Mouse (Mus musculus) lung, embryonic 15.5 days (tissue): Measurements from ENCODE around the gene Insr. TPM values are rescaled to one million over a fixed set of nuclear protein-coding genes. Genes with fewer than 3 reads are reported as not detected.

Source experiments
- ATAC-seq: fragments of 200-750 bp; cut with Nextera tagmentation; 2 replicates; pipeline ENCODE4 v1.8.0; 2017; ENCODE audit warnings: moderate number of reproducible peaks, borderline replicate concordance; ENCODE audit not compliant: low FRiP score, low TSS enrichment; ENCODE audit errors: extremely low read depth
- H3K27ac ChIP-seq: fragments of 300-500 bp; sonication (generic); 2 replicates; pipeline ENCODE4 v1.5.1; 2015; ENCODE audit warnings: moderate library complexity, mild to moderate bottlenecking, inconsistent platforms
- H3K27me3 ChIP-seq: fragments of 300-500 bp; sonication (generic); 2 replicates; pipeline ENCODE4 v1.6.1; 2015; ENCODE audit warnings: inconsistent platforms
- H3K36me3 ChIP-seq: fragments of 300-500 bp; sonication (generic); 2 replicates; pipeline ENCODE4 v1.6.1; 2015; ENCODE audit warnings: inconsistent platforms
- H3K4me1 ChIP-seq: fragments of 300-500 bp; sonication (generic); 2 replicates; pipeline ENCODE4 v1.6.1; 2015; ENCODE audit warnings: inconsistent platforms
- H3K4me2 ChIP-seq: fragments of 300-500 bp; sonication (generic); 2 replicates; pipeline ENCODE4 v1.6.1; 2015; ENCODE audit warnings: inconsistent platforms, mild to moderate bottlenecking, moderate library complexity
- H3K4me3 ChIP-seq: fragments of 300-500 bp; sonication (generic); 2 replicates; pipeline ENCODE4 v1.5.1; 2015; ENCODE audit warnings: mild to moderate bottlenecking, inconsistent platforms
- H3K9ac ChIP-seq: fragments of 300-500 bp; sonication (generic); 2 replicates; pipeline ENCODE4 v1.6.1; 2015; ENCODE audit warnings: inconsistent platforms
- H3K9me3 ChIP-seq: fragments of 300-500 bp; sonication (generic); 2 replicates; pipeline ENCODE4 v1.6.1; 2016; ENCODE audit warnings: inconsistent platforms
- WGBS: fragments of 180-500 bp; shearing (Covaris S2); methylation state at CpG from one replicate; pipeline ENCODE4 v1.1.7; 2015; 5-methylcytosine and 5-hydroxymethylcytosine counted together
- polyA plus RNA-seq: library from polyadenylated mRNA; unstranded; fragments of >200 nt; fragmentation: Nextera tagmentation; extraction: Ambion mirVana; gene quantifications from 2 replicates; pipeline ENCODE4 v1.2.1, GENCODE M21; 2015

The Insr gene
- polyA plus RNA-seq, 1 experiment from 2014 or later, result 38.8 TPM

- no peak overlapping the region for H3K27ac ChIP-seq
- no peaks in the 10 kb centered on the region for H3K36me3 ChIP-seq
- 66% methylated on average over 3 of the region's 3 CpGs for WGBS
- no peak overlapping the region for H3K4me3 ChIP-seq
- no peaks in the 10 kb centered on the region for H3K9me3 ChIP-seq
- H3K4me1 ChIP-seq, result peaks cover 3% of the 10 kb centered on the region; the same call in 1 of the 2 replicates
- no peak overlapping the region for H3K9ac ChIP-seq
- no peak overlapping the region for H3K4me2 ChIP-seq
- no peaks in the 10 kb centered on the region for H3K27me3 ChIP-seq
- no peak for ATAC-seq
Measured at GRCm38 (mm10) chr8:3267449-3267761, 12.0 kb downstream of the Insr start.

- no peak overlapping the region for H3K4me2 ChIP-seq
- no peaks in the 10 kb centered on the region for H3K36me3 ChIP-seq
- no peaks in the 10 kb centered on the region for H3K9me3 ChIP-seq
- H3K27ac ChIP-seq, result no peak overlapping the region
- H3K4me1 ChIP-seq, result peaks cover 3% of the 10 kb centered on the region; the same call in 1 of the 2 replicates
- no peak for ATAC-seq
- H3K4me3 ChIP-seq, result no peak overlapping the region
- 56% methylated on average over 6 of the region's 6 CpGs for WGBS
- H3K27me3 ChIP-seq, result no peaks in the 10 kb centered on the region
- no peak overlapping the region for H3K9ac ChIP-seq
Measured at GRCm38 (mm10) chr8:3266686-3267448, 12.6 kb downstream of the Insr start.

- 41% methylated on average over 3 of the region's 3 CpGs for WGBS
- Histone ChIP-seq H3K4me1 (peaks cover 8% of the 10 kb centered on the region; the same call in 1 of the 2 replicates), H3K27me3 (no peaks in the 10 kb centered on the region), H3K4me3 (no peak overlapping the region), H3K9ac (no peak overlapping the region), H3K27ac (no peak overlapping the region), H3K4me2 (no peak overlapping the region), H3K9me3 (no peaks in the 10 kb centered on the region), H3K36me3 (no peaks in the 10 kb centered on the region)
- no peak for ATAC-seq
Measured at GRCm38 (mm10) chr8:3265182-3265581, 14.2 kb downstream of the Insr start.

- no peak for ATAC-seq
- Histone ChIP-seq H3K4me3 (no peak overlapping the region), H3K4me2 (no peak overlapping the region)
Measured at GRCm38 (mm10) chr8:3262779-3263178, 16.6 kb downstream of the Insr start.

GRCm38 (mm10) chr8:3261101-3261500 is 18.3 kb downstream of the Insr start:
- Histone ChIP-seq H3K9me3 (no peaks in the 10 kb centered on the region), H3K27ac (no peak overlapping the region), H3K36me3 (peaks cover 14% of the 10 kb centered on the region), H3K4me2 (no peak overlapping the region), H3K4me1 (peaks cover 8% of the 10 kb centered on the region; the same call in 1 of the 2 replicates), H3K27me3 (no peaks in the 10 kb centered on the region), H3K9ac (no peak overlapping the region), H3K4me3 (no peak overlapping the region)
- ATAC-seq, result no peak
- 85% methylated on average over 5 of the region's 5 CpGs for WGBS

More at GRCm38 (mm10) chr8:3262779-3263178, 16.6 kb downstream of the Insr start:
- H3K27me3 ChIP-seq, result no peaks in the 10 kb centered on the region
- peaks cover 8% of the 10 kb centered on the region; the same call in 1 of the 2 replicates for H3K4me1 ChIP-seq
- no peaks in the 10 kb centered on the region for H3K9me3 ChIP-seq
- H3K27ac ChIP-seq, result no peak overlapping the region
- H3K36me3 ChIP-seq, result peaks cover 12% of the 10 kb centered on the region
- H3K9ac ChIP-seq, result no peak overlapping the region
- WGBS, result 83% methylated on average over 3 of the region's 3 CpGs

GRCm38 (mm10) chr8:3260127-3260811 is 19.1 kb downstream of the Insr start:
- H3K4me2 ChIP-seq, result no peak overlapping the region
- peaks cover 14% of the 10 kb centered on the region for H3K36me3 ChIP-seq
- no peak overlapping the region for H3K27ac ChIP-seq
- no peak for ATAC-seq
- WGBS, result 60% methylated on average over 9 of the region's 9 CpGs
- H3K9ac ChIP-seq, result no peak overlapping the region
- 0 out of 2 replicates have a peak, but pooled peaks cover 5% of the 10 kb centered on the region for H3K4me1 ChIP-seq
- H3K9me3 ChIP-seq, result no peaks in the 10 kb centered on the region
- no peak overlapping the region for H3K4me3 ChIP-seq
- no peaks in the 10 kb centered on the region for H3K27me3 ChIP-seq

- no peak overlapping the region for H3K4me2 ChIP-seq
- H3K9ac ChIP-seq, result no peak overlapping the region
- H3K4me3 ChIP-seq, result no peak overlapping the region
- 0 out of 2 replicates have a peak, but pooled peaks cover 8% of the 10 kb centered on the region for H3K4me1 ChIP-seq
- H3K27ac ChIP-seq, result no peak overlapping the region
- H3K36me3 ChIP-seq, result peaks cover 25% of the 10 kb centered on the region
- no peaks in the 10 kb centered on the region for H3K27me3 ChIP-seq
- no peaks in the 10 kb centered on the region for H3K9me3 ChIP-seq
- ATAC-seq, result no peak
- 87% methylated on average over 5 of the region's 5 CpGs for WGBS
Measured at GRCm38 (mm10) chr8:3256147-3256940, 23.1 kb downstream of the Insr start.

- WGBS, result 69% methylated on average over 1 of the region's 1 CpGs
- H3K4me3 ChIP-seq, result no peak overlapping the region
- no peaks in the 10 kb centered on the region for H3K27me3 ChIP-seq
- no peak overlapping the region for H3K4me2 ChIP-seq
- no peak for ATAC-seq
- H3K27ac ChIP-seq, result no peak overlapping the region
- H3K9ac ChIP-seq, result no peak overlapping the region
- peaks cover 25% of the 10 kb centered on the region for H3K36me3 ChIP-seq
- 0 out of 2 replicates have a peak, but pooled peaks cover 5% of the 10 kb centered on the region for H3K4me1 ChIP-seq
- no peaks in the 10 kb centered on the region for H3K9me3 ChIP-seq
Measured at GRCm38 (mm10) chr8:3255321-3255720, 24.1 kb downstream of the Insr start.

- H3K4me1 ChIP-seq, result 0 out of 2 replicates have a peak, but pooled peaks cover 4% of the 10 kb centered on the region
- WGBS, result 74% methylated on average over 4 of the region's 4 CpGs
- ATAC-seq, result no peak
- H3K9ac ChIP-seq, result no peak overlapping the region
- H3K4me2 ChIP-seq, result no peak overlapping the region
- H3K27me3 ChIP-seq, result no peaks in the 10 kb centered on the region
- no peaks in the 10 kb centered on the region for H3K9me3 ChIP-seq
- no peak overlapping the region for H3K27ac ChIP-seq
- H3K4me3 ChIP-seq, result no peak overlapping the region
- H3K36me3 ChIP-seq, result peaks cover 17% of the 10 kb centered on the region
Measured at GRCm38 (mm10) chr8:3253179-3253578, 26.2 kb downstream of the Insr start.

- Histone ChIP-seq H3K36me3 (peaks cover 12% of the 10 kb centered on the region), H3K9me3 (no peaks in the 10 kb centered on the region), H3K27me3 (no peaks in the 10 kb centered on the region), H3K27ac (0 out of 2 replicates have a peak overlapping the region, but pooled peaks have one; percentile 27), H3K9ac (no peak overlapping the region), H3K4me1 (0 out of 2 replicates have a peak, but pooled peaks cover 4% of the 10 kb centered on the region), H3K4me2 (no peak overlapping the region), H3K4me3 (no peak overlapping the region)
- WGBS, result 69% methylated on average over 6 of the region's 6 CpGs
- no peak for ATAC-seq
Measured at GRCm38 (mm10) chr8:3252665-3253064, 26.8 kb downstream of the Insr start.

GRCm38 (mm10) chr8:3251101-3251500 is 28.3 kb downstream of the Insr start:
- WGBS, result 94% methylated on average over 3 of the region's 3 CpGs
- Histone ChIP-seq H3K4me1 (0 out of 2 replicates have a peak, but pooled peaks cover 4% of the 10 kb centered on the region), H3K4me3 (no peak overlapping the region), H3K27me3 (no peaks in the 10 kb centered on the region), H3K36me3 (peaks cover 13% of the 10 kb centered on the region), H3K4me2 (no peak overlapping the region), H3K9me3 (no peaks in the 10 kb centered on the region), H3K27ac (no peak overlapping the region), H3K9ac (no peak overlapping the region)
- ATAC-seq, result no peak
